Mouse (Mus musculus) monocyte, adult 2 months (primary cell): ENCODE data around the gene Rap1gap2.
A peak's percentile ranks its signal among the peaks of the same experiment; 100 is the strongest.

Source experiments
- DNase-seq, 2 experiments: peaks; one replicate each; pipeline ENCODE4 v3.0.0; 2022; ENCODE audit warnings: low spot score in 2 of 2, low read depth in 1 of 2

Gene Rap1gap2

DNA sequence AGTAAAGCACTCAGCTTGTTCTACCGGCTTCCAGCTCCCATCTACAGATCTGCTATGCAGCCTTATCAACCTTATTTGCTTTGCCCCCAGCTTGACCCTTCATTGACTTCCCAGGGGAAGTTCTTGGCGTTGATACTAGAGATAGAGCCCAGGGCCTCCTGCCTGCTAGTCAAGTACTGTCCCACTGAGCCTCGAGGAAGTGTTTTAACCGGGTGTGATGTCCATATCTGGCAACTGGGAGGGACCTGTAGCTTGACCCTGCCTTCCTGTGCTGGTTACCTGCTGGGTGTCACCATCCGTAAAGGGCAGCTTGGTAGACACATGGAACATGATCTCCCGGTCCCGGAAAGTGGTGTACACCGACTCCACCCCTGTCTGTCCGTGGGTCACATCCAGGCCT, 196.6 kb downstream of the Rap1gap2 start:
- DNase-seq, result no peak

DNA sequence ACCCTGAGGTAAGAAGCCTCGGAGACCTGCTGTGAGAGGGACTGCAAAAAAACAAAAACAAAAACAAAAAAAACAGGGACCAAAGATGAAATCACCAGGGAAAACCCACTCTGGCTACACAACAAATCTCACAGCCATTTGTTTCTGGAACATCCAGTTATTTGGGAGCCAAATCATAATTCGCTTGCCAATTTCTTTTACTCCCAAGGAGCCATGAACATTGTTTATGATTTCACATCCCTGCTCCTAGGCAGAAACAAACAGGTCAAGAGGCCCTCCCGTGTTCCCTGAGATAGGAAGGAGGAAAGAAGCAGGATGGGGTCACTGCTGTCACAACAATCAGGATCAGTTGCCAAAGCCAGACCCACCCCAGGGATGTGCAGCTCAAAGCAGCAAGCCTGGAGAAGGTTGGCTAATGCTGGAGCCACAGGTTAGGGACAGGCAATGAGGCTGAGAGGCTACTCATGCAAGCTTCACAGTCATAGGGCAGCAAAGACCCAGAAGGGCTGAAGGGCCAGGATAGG, 197.2 kb downstream of the Rap1gap2 start:
- no peak for DNase-seq

GRCm38 (mm10) chr11:74412462-74412861, 198.3 kb downstream of the Rap1gap2 start:
- DNase-seq, result no peak

DNA sequence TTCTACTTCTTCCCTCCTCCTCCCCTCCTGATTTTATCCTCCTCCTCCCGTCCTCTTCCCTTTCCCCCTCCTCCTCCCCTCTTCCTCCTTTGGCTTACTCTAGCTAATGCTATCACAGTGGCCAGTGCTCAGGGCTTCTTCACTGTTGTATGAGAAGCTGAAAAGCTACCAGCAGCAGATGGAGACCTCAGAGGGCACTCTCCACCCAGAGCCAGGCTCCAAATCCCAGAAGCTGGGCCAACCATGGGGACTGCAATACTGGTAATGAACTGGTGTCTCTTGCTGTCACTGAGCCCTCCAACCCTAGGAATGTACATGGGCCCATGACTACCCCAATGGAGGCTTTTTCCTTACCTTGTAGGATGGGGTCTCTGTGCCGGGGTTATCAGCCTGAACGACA, 198.8 kb downstream of the Rap1gap2 start:
- no peak for DNase-seq

GRCm38 (mm10) chr11:74409757-74410174, 200.9 kb downstream of the Rap1gap2 start:
- no peak for DNase-seq

GRCm38 (mm10) chr11:74409447-74409754, 201.3 kb downstream of the Rap1gap2 start:
- DNase-seq, result no peak

DNA sequence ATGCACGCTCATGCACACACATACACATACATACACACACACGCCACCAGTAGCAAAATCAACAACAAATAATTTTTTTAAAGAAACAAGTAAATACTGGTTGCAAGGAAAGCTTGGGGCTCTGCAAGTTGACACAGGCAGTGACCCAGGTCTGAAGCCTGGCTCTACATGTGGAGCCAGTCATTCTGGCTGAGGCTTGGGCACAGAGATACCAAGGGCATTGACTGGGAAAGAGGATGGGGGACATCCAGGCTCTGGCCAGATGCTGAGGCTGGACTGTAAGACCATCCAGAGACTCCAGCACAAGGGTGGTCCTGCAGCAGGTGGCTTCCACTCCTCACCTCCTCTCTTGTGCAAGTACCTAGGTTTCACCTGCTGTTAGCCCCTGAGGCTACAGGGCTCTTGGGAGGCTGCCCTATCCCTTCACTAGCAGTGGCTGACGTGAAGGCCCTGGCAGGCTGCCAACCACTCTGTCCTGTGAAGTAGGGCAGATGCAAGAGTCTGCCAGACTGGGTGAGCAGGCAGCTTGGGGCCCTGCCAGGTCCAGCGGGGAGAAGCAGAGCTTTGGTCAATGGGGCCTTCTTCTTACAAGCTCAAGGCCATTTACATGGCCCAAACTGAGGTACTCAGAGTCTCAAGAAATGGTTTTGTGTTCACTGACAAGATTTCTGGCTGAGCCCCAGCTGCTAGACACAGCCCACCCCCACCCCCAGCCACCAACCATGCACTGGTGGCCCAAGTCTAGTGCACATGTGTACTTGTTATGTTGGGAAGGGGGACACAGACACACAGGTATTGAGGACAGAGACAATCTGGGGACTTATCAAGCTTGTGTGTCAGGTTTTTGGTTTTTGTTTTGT, 201.9 kb downstream of the Rap1gap2 start:
- DNase-seq, result no peak

- no peak for DNase-seq
Observed at GRCm38 (mm10) chr11:74405201-74405600, 205.5 kb downstream of the Rap1gap2 start.

- DNase-seq, result no peak
Observed at GRCm38 (mm10) chr11:74404216-74404615, 206.5 kb downstream of the Rap1gap2 start.

- no peak for DNase-seq
Observed at GRCm38 (mm10) chr11:74402126-74402525, 208.6 kb downstream of the Rap1gap2 start.

GRCm38 (mm10) chr11:74395583-74395982, 215.1 kb downstream of the Rap1gap2 start:
- no peak for DNase-seq

GRCm38 (mm10) chr11:74393489-74393888, 217.2 kb downstream of the Rap1gap2 start:
- DNase-seq, result no peak

DNA sequence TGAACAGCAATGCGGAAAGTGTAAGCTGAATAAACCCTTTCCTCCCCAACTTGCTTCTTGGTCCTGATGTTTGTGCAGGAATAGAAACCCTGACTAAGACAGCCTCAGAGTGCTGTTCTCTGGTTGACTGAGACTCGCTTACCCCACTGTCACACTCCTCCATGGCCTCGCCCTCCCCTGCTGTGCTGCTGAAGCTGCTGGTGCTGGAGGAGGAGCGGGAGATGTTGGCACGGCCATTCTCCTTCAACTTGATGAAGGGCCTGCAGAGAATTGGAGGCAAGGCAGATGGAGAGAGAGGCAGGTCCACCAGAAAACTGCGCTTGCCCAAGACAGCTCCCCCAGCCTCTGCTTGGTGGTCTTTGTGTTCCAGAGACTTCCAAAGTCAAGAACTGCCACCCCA, 217.8 kb downstream of the Rap1gap2 start:
- DNase-seq, result no peak

DNA sequence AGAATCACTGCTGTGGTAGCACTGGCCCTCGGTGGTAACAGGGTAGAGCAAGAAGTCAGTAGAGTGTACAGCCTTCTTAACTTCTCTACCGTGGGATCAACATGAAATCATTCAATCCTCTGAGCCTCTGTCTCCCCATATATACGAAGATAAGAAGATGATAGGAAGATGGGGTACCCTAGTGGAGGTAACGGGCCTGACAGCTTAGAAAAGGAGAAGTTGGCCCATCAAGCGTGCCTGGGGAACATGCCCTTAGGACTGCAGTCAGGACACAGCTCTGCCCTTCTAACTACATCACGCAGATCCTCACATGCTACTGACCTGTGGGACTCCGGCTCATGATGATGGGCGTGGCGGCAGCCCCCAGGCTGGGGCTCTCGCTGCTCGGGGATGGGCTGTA, 218.8 kb downstream of the Rap1gap2 start:
- no peak for DNase-seq

- DNase-seq, result no peak
Observed at GRCm38 (mm10) chr11:74387203-74387602, 223.5 kb downstream of the Rap1gap2 start.

DNA sequence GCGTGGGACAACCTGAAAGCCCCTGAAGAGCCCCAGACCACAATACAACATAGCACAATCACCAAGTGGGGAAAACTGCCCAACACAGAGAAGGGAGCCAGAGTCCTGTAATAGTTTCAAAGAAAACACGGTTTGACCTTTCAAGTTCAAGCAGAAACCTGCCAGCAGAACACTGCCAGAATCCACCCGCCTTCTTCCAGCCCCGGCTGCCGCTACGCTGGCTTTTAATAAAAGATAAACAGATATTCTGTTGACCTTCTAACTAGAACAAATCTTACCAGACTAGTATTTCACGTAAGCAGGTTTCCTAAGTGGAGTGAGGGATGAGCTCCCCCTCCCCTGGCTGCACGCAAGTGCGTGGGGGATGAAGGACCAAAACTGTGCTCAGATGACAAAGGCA, 225.0 kb downstream of the Rap1gap2 start:
- DNase-seq, result no peak

DNA sequence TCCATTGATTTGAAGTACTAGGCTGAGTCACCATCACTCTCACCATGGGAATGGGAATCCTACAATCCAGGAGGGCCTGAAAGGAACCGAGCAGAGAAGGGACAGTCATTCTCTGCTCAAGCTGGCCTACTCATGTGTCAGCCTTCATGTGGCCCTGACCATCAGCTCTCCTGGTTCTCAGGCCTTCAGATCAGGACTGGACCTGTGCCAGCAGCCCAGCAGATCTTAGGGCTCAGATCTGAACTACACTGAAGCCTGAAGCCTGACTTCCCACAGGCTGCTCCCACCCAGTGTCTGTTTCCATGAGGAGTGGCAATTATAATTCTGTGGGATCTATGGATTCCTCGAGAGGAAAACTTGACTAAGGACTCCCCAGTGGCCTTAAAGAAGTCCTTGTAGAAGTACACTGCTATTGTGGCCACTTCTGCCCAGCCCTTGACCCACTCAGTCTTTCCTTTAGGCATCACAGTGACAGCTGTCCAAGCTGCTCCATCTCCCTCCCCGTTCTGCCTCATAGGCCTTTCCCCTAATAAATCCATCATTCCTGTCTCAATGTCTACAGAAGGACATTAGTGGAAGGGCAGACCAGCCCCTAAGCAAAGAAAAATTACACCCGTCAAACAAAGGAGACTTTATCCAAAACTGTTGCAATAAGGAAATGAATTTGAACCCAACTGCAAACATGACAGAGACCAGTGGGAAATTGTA, 231.4 kb downstream of the Rap1gap2 start:
- DNase-seq, result no peak

GRCm38 (mm10) chr11:74376847-74377246, 233.9 kb downstream of the Rap1gap2 start:
- DNase-seq, result no peak

DNA sequence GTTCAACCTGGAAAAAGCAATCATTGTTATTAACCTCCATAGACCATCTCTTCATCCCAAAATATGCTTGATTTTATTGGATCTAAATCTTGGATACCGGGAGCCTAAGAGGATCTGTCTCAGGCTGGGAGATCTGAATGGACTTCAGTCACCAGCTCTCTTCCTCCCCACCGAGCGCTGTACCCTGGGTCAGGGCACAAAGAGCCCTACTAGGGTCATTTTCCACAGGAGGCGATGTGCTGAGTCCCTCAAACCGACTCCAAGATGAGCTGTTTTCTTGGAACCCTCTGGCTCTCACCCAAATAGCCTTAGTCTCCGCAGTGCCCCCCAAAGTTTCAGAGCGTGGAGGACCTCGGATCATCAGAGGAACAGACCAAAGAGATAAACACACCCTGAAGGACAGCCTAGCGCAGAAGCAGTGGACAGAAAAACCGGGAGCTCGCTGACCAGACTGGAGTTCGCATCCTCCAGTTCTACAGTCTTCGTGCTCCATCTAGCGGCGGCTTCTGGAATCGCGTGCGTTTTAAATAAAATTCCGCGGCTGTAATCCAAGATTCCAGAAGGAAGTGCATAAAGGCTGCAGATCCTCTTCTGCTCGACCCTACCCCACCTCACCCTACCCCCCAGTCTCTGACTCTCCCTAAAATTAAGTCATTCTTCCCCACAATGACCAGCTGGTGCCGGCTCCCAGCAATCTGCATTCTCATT, 239.2 kb downstream of the Rap1gap2 start:
- peak in 1 of 2 experiments; percentile 42 for DNase-seq

GRCm38 (mm10) chr11:74361769-74362168, 248.9 kb downstream of the Rap1gap2 start, which contains the start of gene Olfr412:
Gene Olfr412 (plus strand): TSS chr11:74362069.
- DNase-seq, result no peak

DNA sequence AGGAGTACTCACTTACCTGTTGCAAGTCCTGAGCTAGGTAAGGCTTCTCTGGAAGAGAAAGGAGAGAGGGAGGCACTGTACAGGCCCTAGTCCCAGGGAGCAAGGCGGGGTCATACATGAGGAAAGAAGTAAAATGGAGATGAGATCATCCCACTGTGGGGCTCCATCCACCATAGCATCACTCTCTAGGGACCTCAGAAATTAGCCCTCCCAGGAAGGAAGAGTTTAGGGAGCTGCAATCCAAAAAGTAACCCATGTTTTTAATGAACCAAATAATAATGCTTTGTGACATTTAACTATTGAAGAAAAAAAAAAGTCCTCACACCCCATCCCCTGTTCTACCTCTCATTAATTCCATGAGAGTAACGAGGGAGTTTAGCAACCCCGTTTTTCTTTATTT, 258.2 kb downstream of the Rap1gap2 start, which contains the start of gene Olfr411:
Gene Olfr411 (minus strand): TSS at position 101 of the 400 bp plus-strand sequence.
- no peak for DNase-seq
